Mouse (Mus musculus) Muller cell, postnatal 12 days (primary cell): Measurements from ENCODE around the gene Ccnt2.

Experiments used
- DNase-seq: peaks from one replicate; pipeline ENCODE4 v3.0.0-alpha.2; 2015; ENCODE audit errors: inconsistent ontology term

Gene Ccnt2

DNA sequence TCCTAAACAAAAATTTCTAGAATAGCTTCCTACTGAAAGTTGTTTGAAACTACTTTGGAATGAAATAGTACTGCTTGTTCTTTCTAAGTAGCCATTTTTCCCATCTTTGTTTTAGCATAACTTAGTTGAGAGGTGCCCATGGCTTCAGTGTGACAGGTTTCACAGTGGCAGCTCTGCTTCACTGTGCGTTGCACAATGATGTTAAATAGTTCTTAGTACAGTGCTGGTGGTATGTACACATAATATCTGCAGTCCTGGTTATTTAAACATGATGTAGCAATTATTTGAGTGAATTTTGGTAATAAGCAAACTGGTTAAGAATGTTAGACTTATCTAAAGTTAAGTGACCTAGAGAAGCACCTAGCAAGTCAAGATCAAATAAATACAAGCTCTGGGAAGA is 19.5 kb downstream of the Ccnt2 start:
- DNase-seq, result no peak

DNA sequence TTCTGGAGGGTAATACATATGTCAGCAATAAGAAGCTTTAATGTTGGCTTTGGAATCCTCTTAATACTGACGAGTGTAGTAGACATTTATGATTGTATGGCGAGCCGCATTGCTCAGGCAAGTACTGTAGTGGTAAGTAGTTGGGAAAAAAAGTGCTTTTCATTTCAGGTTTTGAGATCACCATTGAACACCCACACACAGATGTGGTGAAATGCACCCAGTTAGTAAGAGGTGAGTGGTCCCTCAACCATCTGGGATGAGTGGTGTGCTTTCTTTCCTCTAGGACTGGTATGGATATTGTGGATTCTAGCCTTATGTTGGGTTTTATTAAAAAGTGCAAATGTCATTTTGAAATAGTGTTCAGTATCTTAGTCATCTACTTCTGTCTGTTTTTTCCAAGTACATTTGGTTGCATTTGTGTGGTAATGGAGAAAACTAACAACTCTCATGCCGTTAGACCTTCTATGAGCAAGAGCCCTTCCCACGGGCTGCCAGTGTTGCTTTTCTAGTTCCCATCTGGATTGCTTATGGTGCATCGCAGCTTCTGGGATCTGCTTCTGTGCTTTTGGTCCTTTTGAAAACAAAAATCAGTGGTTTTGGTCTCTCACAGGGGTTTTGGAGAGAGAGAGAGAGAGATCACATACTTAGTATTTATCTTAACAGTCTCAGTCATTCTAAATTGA is 21.3 kb downstream of the Ccnt2 start:
- no peak for DNase-seq

DNA sequence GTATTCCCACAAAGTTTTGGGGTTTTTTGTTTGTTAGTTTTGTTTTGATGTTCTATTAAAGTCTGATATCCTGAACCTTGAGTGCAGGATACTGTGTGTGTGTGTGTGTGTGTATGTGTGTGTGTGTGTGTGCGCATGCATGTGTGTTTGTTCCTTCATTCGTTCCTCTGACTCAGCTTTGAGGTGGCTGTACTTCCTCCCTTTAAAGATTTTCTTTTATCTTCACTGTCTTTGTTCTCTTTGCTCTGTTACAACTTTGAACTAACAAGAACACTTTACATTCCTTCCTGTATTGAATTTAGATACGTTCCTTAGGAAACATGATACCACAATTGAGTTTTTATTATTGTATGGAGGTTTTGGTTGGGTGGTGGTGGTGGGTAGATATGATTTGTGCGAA is 22.4 kb downstream of the Ccnt2 start:
- no peak for DNase-seq

DNA sequence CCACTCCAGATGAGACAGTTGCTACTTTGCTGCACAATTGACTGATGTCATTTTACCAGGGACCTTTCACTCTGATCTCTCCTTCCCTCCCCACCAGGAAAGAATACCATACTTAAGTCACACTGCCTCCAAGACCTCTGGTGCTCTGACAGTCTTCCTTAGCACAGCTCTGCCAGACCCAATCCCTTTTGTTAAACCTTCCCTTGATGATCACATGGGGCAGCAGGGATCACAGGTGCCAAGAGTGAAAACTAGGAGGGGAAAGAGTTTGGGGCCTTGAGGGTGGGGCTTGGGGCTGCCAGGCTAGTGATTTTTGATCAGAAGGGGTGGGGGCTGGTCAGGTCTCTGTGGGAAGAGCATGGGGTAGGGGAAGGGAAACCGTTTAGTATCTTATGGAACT is 22.8 kb downstream of the Ccnt2 start:
- DNase-seq, result no peak

DNA sequence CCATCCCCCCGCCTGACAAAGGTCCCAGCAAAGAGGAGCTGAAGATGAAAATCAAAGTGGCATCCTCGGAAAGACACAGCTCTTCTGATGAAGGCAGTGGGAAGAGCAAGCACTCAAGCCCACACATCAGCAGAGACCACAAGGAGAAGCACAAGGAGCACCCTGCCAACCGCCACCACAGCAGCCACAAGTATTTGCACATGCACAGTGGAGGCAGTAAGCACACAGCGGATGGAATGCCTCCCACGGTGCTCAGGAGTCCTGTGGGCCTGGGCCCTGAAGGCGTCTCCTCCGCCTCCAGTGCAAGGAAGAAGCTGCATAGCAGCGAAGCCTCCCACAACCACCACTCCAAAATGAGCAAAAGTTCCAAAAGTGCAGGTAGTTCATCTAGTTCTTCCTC is 29.0 kb downstream of the Ccnt2 start:
- DNase-seq, result peak; percentile 22

DNA sequence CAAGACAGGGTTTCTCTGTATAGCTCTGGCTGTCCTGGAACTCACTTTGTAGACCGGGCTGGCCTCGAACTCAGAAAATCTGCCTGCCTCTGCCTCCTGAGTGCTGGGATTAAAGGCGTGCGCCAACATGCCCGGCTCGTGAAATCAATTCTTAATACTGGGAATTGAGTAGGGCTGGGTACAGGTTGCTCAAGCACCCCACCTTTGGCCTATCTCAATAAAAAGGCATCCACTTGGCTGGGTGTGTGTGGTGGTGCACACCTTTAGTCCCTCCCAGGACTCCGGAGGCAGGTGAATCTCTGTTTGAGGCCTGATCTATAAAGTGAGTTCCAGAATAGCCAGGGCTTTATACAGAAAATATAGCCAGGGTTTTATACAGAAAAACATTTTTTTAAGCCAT is 34.7 kb downstream of the Ccnt2 start:
- DNase-seq, result no peak

DNA sequence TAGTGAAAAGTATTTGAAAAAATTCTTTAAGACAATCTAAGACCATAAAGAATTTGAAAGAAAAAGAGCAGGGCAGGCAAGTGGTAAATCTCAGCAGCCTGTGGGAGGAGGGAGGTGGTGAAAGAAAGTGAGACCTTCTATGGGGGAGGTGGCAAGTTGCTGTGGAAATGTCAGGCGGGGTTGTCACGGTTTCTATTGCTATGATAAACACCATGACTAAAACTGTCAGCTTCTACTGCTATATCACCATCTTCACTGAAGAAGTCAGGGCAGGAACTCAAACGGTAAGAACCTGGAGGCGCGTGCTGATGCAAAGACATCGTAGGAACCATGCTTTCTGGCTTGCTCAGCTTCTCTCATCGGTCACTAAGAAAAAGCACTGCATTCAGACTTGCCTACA is 39.0 kb downstream of the Ccnt2 start:
- no peak for DNase-seq

DNA sequence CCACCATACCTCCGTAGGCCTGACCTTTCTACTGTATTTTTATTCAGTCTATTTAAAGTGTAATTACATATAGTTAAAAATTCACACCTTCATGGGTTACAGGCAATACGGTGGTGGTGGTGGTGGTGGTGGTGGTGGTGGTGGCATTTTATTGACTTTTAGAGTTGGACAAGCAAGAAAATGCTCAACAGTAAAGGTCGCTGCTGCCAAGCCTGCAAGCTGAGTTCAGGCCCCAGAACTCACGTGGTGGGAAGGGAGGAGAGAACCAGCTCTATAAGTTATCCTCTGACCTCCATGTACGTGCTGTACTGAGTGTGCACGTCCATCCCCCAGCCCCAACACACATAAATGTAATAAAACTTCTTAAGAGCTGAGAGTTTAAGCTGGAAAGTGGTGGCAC is 42.4 kb downstream of the Ccnt2 start:
- no peak for DNase-seq

DNA sequence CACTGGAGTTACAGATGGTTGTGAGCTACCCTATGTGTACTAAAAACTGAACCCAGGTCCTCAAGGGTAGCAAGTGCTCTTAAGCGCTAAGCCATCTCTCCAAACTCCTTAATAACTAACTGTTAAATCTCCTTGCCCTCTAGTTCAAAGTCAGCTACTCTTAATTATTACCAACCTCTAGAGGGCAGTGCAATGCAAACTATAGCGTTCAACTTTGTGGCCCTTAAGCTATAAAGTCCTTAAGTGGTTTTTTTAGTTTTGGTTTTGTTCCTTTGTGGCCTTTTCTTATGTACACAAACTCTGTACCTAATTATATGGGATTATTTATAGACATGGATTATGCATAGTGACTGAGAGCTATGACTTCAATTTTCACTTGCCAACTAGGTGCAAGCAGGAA is 53.4 kb downstream of the Ccnt2 start:
- DNase-seq, result peak; percentile 33

DNA sequence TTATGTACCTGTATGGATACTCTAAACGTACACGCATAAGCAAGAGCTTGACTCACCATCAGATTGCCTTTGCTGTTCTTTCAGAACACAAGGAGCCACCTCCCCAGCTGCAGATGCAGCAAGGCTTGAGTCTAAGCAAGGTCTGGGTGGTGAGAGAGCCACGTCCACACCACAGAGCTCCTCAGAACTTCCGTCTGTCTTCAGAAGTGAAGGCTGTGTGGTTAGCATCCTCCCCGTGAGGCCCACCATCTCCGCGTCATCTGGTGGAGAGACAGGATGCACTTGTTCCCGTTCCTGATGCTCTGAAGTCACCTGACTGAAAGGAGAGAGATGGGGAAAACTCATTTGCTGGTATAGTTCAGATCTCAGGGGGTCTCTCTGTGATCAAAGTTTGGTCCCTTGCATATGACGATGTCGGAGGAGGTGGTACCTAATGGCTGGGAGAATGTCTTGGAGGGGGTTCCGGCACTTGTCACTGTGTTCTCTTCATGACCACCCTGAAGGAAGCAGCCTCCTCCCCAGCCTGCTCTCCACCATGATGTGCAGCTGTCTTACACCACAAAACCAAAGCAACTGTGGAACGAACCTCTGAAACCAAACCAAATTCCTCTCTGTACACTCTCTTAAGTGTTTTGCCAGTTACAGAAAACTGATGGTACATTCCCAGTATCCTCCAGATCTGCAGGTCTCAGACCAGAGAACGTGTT is 56.4 kb downstream of the Ccnt2 start:
- DNase-seq, result no peak

DNA sequence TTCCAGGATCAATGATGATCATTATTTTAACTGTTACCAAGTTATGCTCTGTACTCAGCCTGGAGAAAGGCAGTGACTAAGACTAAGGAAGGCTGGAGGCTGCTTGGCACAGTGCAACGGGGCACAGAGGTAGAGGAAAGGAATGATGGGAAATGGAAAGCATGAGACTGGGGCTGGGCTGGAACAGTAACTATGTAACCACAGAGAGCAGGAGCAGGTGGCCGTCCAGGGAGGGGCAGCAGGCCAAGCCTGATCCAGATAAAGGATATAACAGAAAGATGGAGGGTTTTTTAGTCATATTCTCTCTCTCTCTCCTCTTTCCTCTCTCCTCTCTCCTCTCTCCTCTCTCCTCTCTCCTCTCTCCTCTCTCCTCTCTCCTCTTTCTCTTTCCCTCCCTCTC is 59.8 kb downstream of the Ccnt2 start:
- DNase-seq, result peak; percentile 2

DNA sequence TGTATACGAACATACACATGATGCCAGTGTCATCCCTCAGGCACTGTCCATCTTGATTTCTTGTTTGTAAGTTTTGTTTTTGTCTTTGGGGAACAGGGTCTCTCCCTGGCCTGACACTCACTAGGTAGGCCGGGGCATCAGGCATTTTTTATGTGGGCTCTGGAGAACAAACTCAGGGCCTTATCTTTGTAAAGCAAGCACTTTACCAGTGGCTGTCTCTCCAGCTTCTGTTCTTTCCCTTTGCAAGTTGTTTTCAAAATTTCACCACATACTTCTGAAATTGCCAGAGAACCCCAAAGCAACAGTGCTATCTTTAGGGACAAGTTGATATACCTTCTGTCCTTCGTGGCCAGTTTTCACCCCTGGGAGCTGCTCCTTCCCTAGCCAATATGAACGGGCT is 60.2 kb downstream of the Ccnt2 start:
- no peak for DNase-seq

DNA sequence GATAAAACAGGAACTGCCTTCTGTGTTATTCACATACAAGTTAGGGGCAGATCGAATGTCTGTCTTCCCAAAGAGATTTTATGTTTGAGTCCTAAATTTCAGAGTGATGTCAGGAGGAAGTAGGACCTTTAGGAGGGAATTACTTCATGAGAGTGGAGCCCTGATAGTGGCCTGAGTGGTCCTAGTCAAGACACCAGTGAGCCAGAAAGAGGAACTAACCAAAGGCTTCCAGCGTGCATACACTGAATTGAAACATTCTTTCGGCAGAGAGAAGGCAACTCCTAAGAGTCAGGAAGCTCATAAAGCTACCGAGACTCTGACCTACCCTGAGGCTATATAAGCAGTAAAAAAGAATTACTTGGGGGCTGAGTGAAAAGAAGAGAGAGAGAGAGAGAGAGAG is 62.7 kb downstream of the Ccnt2 start:
- no peak for DNase-seq

DNA sequence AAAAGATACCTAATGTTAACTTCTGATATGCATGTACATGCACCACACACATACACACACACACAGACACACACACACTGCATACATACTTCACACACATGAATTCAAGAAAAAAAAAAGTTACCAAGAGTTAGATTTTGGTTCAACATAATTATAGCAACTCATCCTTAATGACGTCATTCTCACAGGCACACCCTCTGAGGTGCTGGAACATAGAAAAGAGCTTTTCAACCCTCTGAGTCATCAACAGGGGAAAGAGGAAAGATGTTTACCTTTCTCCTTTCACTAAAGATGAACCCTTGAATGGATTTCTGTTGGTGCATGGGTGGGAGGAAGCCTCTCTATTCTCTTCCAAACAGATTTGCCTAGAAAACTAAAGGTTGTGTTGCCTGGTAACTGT is 64.6 kb downstream of the Ccnt2 start:
- no peak for DNase-seq

DNA sequence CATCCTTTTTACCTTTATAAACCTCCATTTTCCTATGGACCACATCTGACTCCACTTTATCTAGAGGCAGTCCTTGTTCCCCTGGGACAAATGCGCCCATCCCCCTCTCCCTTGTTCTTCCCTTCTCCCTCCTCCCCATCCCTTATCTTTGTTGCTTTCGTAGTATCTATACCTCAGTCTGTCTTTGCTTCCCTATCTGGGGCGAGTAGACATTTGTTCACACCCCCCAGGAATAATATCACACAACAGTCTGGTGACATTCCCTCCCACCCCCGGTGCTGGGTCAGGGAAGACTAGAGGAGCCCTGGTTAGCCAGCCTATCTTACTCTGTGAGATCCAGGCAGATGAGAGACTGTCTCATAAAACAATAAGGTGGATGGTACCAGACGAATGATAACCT is 71.5 kb downstream of the Ccnt2 start:
- DNase-seq, result no peak

DNA sequence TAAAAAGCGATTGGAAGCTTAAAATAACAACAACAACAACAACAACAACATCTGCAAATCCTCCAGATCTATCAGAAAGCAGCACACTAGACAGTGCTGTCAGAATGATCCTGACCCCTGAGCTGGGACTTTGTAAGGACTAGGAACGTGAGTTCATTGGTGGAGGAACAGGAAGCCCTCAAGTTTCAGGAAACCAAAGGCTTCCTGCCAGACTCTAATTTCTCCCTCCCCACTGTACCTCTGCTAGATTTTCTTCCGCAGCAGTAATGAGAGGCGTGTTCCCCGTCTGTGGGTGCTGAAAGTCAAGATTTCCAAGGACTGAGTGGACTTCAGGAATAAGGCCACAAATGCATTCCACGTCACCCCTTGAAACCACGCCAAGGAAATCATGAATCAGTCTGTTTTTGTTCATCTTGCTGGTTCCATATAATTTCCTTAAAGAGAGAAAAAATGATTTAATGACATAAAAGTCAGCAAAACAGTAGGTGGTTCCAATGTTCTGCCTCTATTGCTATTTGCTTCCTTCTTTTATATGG is 76.2 kb downstream of the Ccnt2 start:
- peak; percentile 15 for DNase-seq

DNA sequence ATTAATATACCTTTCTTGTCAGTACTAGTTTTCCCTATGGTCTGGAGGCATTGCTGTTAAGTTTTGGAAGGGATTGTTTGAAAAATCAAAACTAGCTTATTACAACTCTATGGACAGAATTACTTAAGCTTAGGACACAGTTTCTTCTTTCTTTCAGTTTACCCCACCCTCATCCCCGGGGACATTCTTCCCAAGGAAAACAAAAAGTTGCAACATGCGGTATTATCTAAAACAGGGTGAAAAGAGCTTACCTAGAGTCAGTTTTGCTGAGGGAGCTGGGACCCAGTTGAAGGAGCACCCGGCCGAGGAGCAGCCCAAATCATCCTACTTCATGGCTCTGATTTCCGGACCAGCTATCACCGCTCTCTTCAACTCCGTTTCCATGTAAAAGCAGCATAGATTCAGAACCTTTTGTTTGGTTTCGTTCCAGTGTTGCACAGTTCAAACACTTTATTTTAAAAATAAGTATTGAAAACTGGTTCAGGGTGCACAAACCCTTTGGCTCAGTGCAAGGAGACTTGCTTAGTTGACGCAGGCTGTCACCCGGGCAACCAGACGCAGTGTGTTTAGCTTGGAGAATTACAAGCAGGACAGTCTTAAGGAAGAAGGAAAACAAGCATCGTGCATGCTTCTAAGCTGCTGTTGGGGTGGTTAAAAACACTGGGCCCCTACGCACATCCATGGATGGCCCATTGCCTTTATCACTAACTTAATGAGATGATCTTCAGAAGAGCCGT is 80.7 kb downstream of the Ccnt2 start, which contains the start of gene Map3k19:
Map3k19 (minus strand) TSS at position 546 of the 737 bp plus-strand sequence.
- DNase-seq, result no peak
